Comparison of ENCODE assay signal across 14 mouse cellular contexts in genomic region chr9:67245265-67245664, GRCm38 (mm10).
A peak's percentile ranks its signal among the peaks of the same experiment; 100 is the strongest.
DNase-seq lines count a peak whose midpoint lies in the region; ATAC-seq and TF ChIP-seq lines count a peak whose summit lies in the region.
"Had no signal": no experiment of that assay in that cellular context is flagged by ENCODE, and none has a peak within 500 bp of the region (broad histone marks: within the 10 kb centered on the region; RNA-seq: fewer than 3 reads in every experiment).

No protein-coding gene starts in this region.

- peak; percentile 42 for TF ChIP-seq CTCF in forebrain, postnatal 0 days (IDR thresholded peaks at IDR 0.05; ENCODE audit: low read depth)
- peak; percentile 40; the same call in 1 of the 2 replicates for TF ChIP-seq CTCF in liver, adult 2 months (IDR thresholded peaks at IDR 0.05; ENCODE audit: low read depth, low read length)
- TF ChIP-seq CTCF in E14TG2a.4 (conservative IDR thresholded peaks at IDR 0.05; ENCODE audit: low read length): peak; percentile 76
- peak; percentile 31; the same call in 1 of the 2 replicates for TF ChIP-seq CTCF in bone marrow macrophage, adult 2 months (IDR thresholded peaks at IDR 0.05; ENCODE audit: low read depth, low read length)

- DNase-seq in forebrain, postnatal 0 days: no peak
- no peak for DNase-seq in liver, adult 2 months (ENCODE audit: extremely low read depth, low read depth, low spot score)
- no peak for DNase-seq in liver
- no peak for DNase-seq in c-Kit-positive CD71-positive TER-119-positive erythroid progenitor cells, embryonic 14.5 days (ENCODE audit: low spot score)
- DNase-seq: adrenal gland, postnatal 10 days; cerebellum, postnatal 10 days; layer of hippocampus, adult 9-11 months had no signal

- no peaks in the 10 kb centered on the region for H3K79me2 ChIP-seq in liver, adult 2 months (ENCODE audit: control insufficient read depth, insufficient read depth, low read length)

- no peak overlapping the region for H3K4me3 ChIP-seq in forebrain, postnatal 0 days (ENCODE audit: low read depth, low read length)
- H3K4me3 ChIP-seq in forebrain, embryonic 16.5 days (replicated peaks; ENCODE audit: low read length): no peak overlapping the region
- no peak overlapping the region for H3K4me3 ChIP-seq in liver, adult 2 months (ENCODE audit: insufficient read depth, low read depth, low read length)
- H3K4me3 ChIP-seq in E14TG2a.4 (replicated peaks; ENCODE audit: low read length): no peak overlapping the region
- H3K4me3 ChIP-seq in bone marrow macrophage, adult 2 months (ENCODE audit: insufficient read depth, low read length): no peak overlapping the region
- H3K4me3 ChIP-seq: embryonic facial prominence, embryonic 10.5 days; hindbrain, embryonic 15.5 days; megakaryocyte, embryonic 14.5 days had no signal

- no peak overlapping the region for H3K9ac ChIP-seq in forebrain, postnatal 0 days
- H3K9ac ChIP-seq in forebrain, embryonic 16.5 days (replicated peaks; ENCODE audit: low read depth, low read length): no peak overlapping the region
- H3K9ac ChIP-seq in liver, adult 2 months (ENCODE audit: low read depth, low read length): no peak overlapping the region
- H3K9ac ChIP-seq: hindbrain, embryonic 15.5 days had no signal

- no peaks in the 10 kb centered on the region for H3K4me1 ChIP-seq in forebrain, postnatal 0 days (ENCODE audit: insufficient read depth)
- no peaks in the 10 kb centered on the region for H3K4me1 ChIP-seq in forebrain, embryonic 16.5 days (replicated peaks; ENCODE audit: control insufficient read depth, insufficient read depth, low read length)
- H3K4me1 ChIP-seq in liver, adult 2 months (ENCODE audit: control insufficient read depth, insufficient read depth, low read length): peaks cover 2% of the 10 kb centered on the region
- peaks cover 14% of the 10 kb centered on the region for H3K4me1 ChIP-seq in E14TG2a.4 (replicated peaks; ENCODE audit: low read depth, low read length)
- H3K4me1 ChIP-seq in bone marrow macrophage, adult 2 months (ENCODE audit: control insufficient read depth, insufficient read depth, low read length): no peaks in the 10 kb centered on the region
- H3K4me1 ChIP-seq: hindbrain, embryonic 15.5 days; megakaryocyte, embryonic 14.5 days had no signal

- TF ChIP-seq POLR2A in liver, adult 2 months (IDR thresholded peaks at IDR 0.05; ENCODE audit: extremely low read depth, insufficient read depth, low read length): no peak
- no peak for TF ChIP-seq POLR2A in bone marrow macrophage, adult 2 months (IDR thresholded peaks at IDR 0.05; ENCODE audit: borderline replicate concordance, low read depth, low read length)

- H3K36me3 ChIP-seq in forebrain, postnatal 0 days (ENCODE audit: insufficient read depth): peaks cover 9% of the 10 kb centered on the region
- no peaks in the 10 kb centered on the region for H3K36me3 ChIP-seq in forebrain, embryonic 16.5 days (ENCODE audit: control insufficient read depth, insufficient read depth)
- no peaks in the 10 kb centered on the region for H3K36me3 ChIP-seq in liver, adult 2 months (ENCODE audit: control insufficient read depth, insufficient read depth, low read length)
- H3K36me3 ChIP-seq in E14TG2a.4 (ENCODE audit: insufficient read depth, low read length): peaks cover 4% of the 10 kb centered on the region; the same call in 1 of the 2 replicates

- ATAC-seq in forebrain, postnatal 0 days: no peak
- no peak for ATAC-seq in forebrain, embryonic 16.5 days
- no peak for ATAC-seq in megakaryocyte progenitor cell, adult 5-6 weeks (replicated peaks; ENCODE audit: poor library complexity)

- H3K27ac ChIP-seq in forebrain, postnatal 0 days (ENCODE audit: low read depth, low read length): no peak overlapping the region
- no peak overlapping the region for H3K27ac ChIP-seq in forebrain, embryonic 16.5 days (ENCODE audit: low read length)
- no peak overlapping the region for H3K27ac ChIP-seq in liver, adult 2 months (replicated peaks; ENCODE audit: insufficient read depth, low read depth, low read length)
- no peak overlapping the region for H3K27ac ChIP-seq in bone marrow macrophage, adult 2 months (ENCODE audit: insufficient read depth, low read depth, low read length)
- H3K27ac ChIP-seq: embryonic facial prominence, embryonic 10.5 days; hindbrain, embryonic 15.5 days had no signal

- no peaks in the 10 kb centered on the region for H3K9me3 ChIP-seq in forebrain, postnatal 0 days (ENCODE audit: low read length)
- H3K9me3 ChIP-seq in forebrain, embryonic 16.5 days (ENCODE audit: control insufficient read depth, low read length): no peaks in the 10 kb centered on the region
- H3K9me3 ChIP-seq in E14TG2a.4 (ENCODE audit: low read length): no peaks in the 10 kb centered on the region
- H3K9me3 ChIP-seq: hindbrain, embryonic 15.5 days had no signal

- WGBS in forebrain, postnatal 0 days: 99% methylated on average over 2 of the region's 2 CpGs
- 100% methylated on average over 2 of the region's 2 CpGs for WGBS in forebrain, embryonic 16.5 days
- WGBS in liver, adult 2 months: 98% methylated on average over 2 of the region's 2 CpGs

- H3K27me3 ChIP-seq in forebrain, postnatal 0 days (ENCODE audit: insufficient read depth, low read length): no peaks in the 10 kb centered on the region
- no peaks in the 10 kb centered on the region for H3K27me3 ChIP-seq in forebrain, embryonic 16.5 days (replicated peaks; ENCODE audit: control insufficient read depth, insufficient read depth, low read length)
- H3K27me3 ChIP-seq in liver, adult 2 months (ENCODE audit: control insufficient read depth, insufficient read depth, low read length): no peaks in the 10 kb centered on the region
- H3K27me3 ChIP-seq in E14TG2a.4 (ENCODE audit: insufficient read depth, low read length): no peaks in the 10 kb centered on the region
- H3K27me3 ChIP-seq: hindbrain, embryonic 15.5 days; megakaryocyte, embryonic 14.5 days had no signal

- H3K4me2 ChIP-seq in forebrain, postnatal 0 days (ENCODE audit: low read depth): no peak overlapping the region
- H3K4me2 ChIP-seq in forebrain, embryonic 16.5 days (ENCODE audit: low read length): no peak overlapping the region
- H3K4me2 ChIP-seq: hindbrain, embryonic 15.5 days had no signal
